Mouse (Mus musculus): ENCODE measurements at regions not wholly inside any gene's neighbourhood (a gene's known extent, or its start where the extent isn't known, plus 50 kb on each side); places are given as distances from the start of the nearest gene placed in this dataset.

DNA sequence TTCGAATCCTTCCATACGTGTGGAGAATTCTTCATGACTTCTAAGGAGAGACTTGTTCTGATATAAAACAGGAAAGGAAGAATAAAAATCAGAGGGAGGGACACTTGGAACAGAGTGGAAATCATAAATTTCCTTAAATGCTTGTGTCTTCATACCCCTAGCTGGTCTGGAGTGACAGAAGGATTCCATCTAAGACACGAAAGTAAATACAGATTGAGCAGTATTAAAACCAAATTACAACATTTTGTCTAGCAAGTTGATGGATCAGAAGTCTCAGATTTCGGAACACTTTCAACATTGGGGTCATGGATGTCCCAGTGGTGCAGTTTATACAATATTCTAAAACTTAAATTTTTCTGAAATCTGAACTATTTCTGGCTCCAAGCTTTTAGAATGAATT is 453.6 kb upstream of the Smarca2 start:
- TF ChIP-seq CTCF (IDR thresholded peaks at IDR 0.05; ENCODE audit: low read depth) (no peak), EP300 (IDR thresholded peaks at IDR 0.05; ENCODE audit: low read depth) (no peak)

All from heart, postnatal 0 days (tissue).